In genomic region chr4:120188651-120189161, GRCm38 (mm10) we compare ENCODE assay signal across 7 mouse cellular contexts. TPM values are rescaled to one million over a fixed set of nuclear protein-coding genes. Genes with fewer than 3 reads are reported as not detected.
DNase-seq lines count a peak whose midpoint lies in the region; ATAC-seq and TF ChIP-seq lines count a peak whose summit lies in the region.

No protein-coding gene starts in this region.

- no peak for TF ChIP-seq CTCF in C2C12 (IDR thresholded peaks at IDR 0.05; ENCODE audit: control insufficient read depth, insufficient read depth, insufficient read length)

- peaks cover 5% of the 10 kb centered on the region; the same call in 1 of the 2 replicates for H3K4me1 ChIP-seq in stomach, embryonic 14.5 days (ENCODE audit: control insufficient read depth, insufficient read depth, low read length)

- no peaks in the 10 kb centered on the region for H3K27me3 ChIP-seq in C2C12 (ENCODE audit: control insufficient read depth, insufficient read depth, insufficient read length)
- H3K27me3 ChIP-seq in stomach, embryonic 14.5 days (ENCODE audit: control insufficient read depth, insufficient read depth, low read length): no peaks in the 10 kb centered on the region

- H3K79me3 ChIP-seq in C2C12 (ENCODE audit: low read depth): no peaks in the 10 kb centered on the region

- no peaks in the 10 kb centered on the region for H3K79me2 ChIP-seq in C2C12 (ENCODE audit: control insufficient read depth, insufficient read depth)

- no peaks in the 10 kb centered on the region for H3K9me3 ChIP-seq in stomach, embryonic 14.5 days (ENCODE audit: control insufficient read depth, low read depth, low read length)

- peak; percentile 52 to 65 for DNase-seq in adrenal gland, adult 18-20 months (ENCODE audit: low spot score in 2 of 2)
- DNase-seq in fat pad, adult 2 months (ENCODE audit: extremely low read depth, low read depth, low spot score): peak; percentile 49
- peak; percentile 75 for DNase-seq in layer of hippocampus, adult 11-12 months (ENCODE audit: low spot score)
- DNase-seq in lung, postnatal 25 days (ENCODE audit: low spot score): peak; percentile 7

- no peak overlapping the region for H3K4me2 ChIP-seq in stomach, embryonic 14.5 days (replicated peaks; ENCODE audit: low read depth, low read length)

- H3K27ac ChIP-seq in stomach, embryonic 14.5 days (ENCODE audit: low read length): no peak overlapping the region

- H3ac ChIP-seq in C2C12 (ENCODE audit: control insufficient read depth, insufficient read length, low read depth): peak overlapping the region; percentile 53

- whole genome bisulfite sequencing in stomach, embryonic 14.5 days: 67% methylated on average over 10 of the region's 10 CpGs

- H3K4me3 ChIP-seq in C2C12 (ENCODE audit: insufficient read depth, poor library complexity, severe bottlenecking): no peak overlapping the region
- H3K4me3 ChIP-seq in stomach, embryonic 14.5 days (ENCODE audit: low read depth, low read length): no peak overlapping the region

- H3K9ac ChIP-seq in stomach, embryonic 14.5 days (replicated peaks; ENCODE audit: low read depth, low read length): no peak overlapping the region

- H3K36me3 ChIP-seq in C2C12 (ENCODE audit: control insufficient read depth, insufficient read depth): no peaks in the 10 kb centered on the region
- no peaks in the 10 kb centered on the region for H3K36me3 ChIP-seq in stomach, embryonic 14.5 days (ENCODE audit: control insufficient read depth, insufficient read depth, low read length)

- ATAC-seq in stomach, embryonic 14.5 days (ENCODE audit: insufficient number of reproducible peaks, insufficient read depth, low FRiP score, low read depth): 0 out of 2 replicates have a peak, but pooled peaks have one; percentile 33
- no peak for ATAC-seq in monocyte, adult 5-6 weeks (replicated peaks; ENCODE audit: insufficient number of reproducible peaks, low FRiP score, low TSS enrichment, poor library complexity, severe bottlenecking)

TF ChIP-seq in C2C12, 6 proteins besides CTCF, POLR2A, EP300 and RAD21:
- TF ChIP-seq FOSL1 (IDR thresholded peaks at IDR 0.05; ENCODE audit: insufficient read depth, low read length, poor library complexity, severe bottlenecking) (no peak), USF1 (IDR thresholded peaks at IDR 0.05; ENCODE audit: low read depth) (no peak), CEBPB (IDR thresholded peaks at IDR 0.05; ENCODE audit: low read depth) (peak; percentile 42), MYOD1 (IDR thresholded peaks at IDR 0.05; ENCODE audit: control insufficient read depth, insufficient read length, low read depth) (peak; percentile 33), MAX (IDR thresholded peaks at IDR 0.05) (peak; percentile 36), MYOG (IDR thresholded peaks at IDR 0.05; ENCODE audit: control insufficient read depth, extremely low read depth, insufficient read length) (no peak)

RNA-seq across cellular contexts. Expression of gene Edn2, which starts 27.7 kb away (rescaled TPM):
- not detected for polyA plus RNA-seq in C2C12 (2012; fragmentation: generic; extraction: Trizol)
- total RNA-seq in adrenal gland, adult 18-20 months (2021): under 1 TPM in 1 of 2 experiments, not detected in 1; 0.26 TPM
- polyA plus RNA-seq in stomach, embryonic 14.5 days (2014; fragmentation: Nextera tagmentation; extraction: Ambion mirVana): 3.0 and 3.9 TPM in 2 replicates
- total RNA-seq in monocyte, adult 5-6 weeks (2017): not detected in 3 replicates

Comparison
In these comparisons a context has a peak if more than half of its experiments do, and no peak if none do; other contexts are left out.
1. DNase-seq: peak in every context shown above with its lines; median percentile 75 in layer of hippocampus, adult 11-12 months; 58 in adrenal gland, adult 18-20 months; 49 in fat pad, adult 2 months; 7 in lung, postnatal 25 days.